Mouse (Mus musculus) MEL (cell line): ENCODE measurements at regions not wholly inside any gene's neighbourhood (a gene's known extent, or its start where the extent isn't known, plus 50 kb on each side); places are given as distances from the start of the nearest gene placed in this dataset.

Source experiments
- DNase-seq: peaks from one replicate; pipeline ENCODE4 v3.0.0; 2011; ENCODE audit warnings: low read depth, low spot score
- H3K27ac ChIP-seq: 2 replicates; pipeline ENCODE4 v1.5.1; 2012; ENCODE audit warnings: low read depth, mild to moderate bottlenecking, control low read depth, low read length, moderate library complexity; ENCODE audit not compliant: control insufficient read depth
- H3K27me3 ChIP-seq, 2 experiments: fragments of 150-350 bp in 1 of 2; sonication (generic) in 1 of 2; 2 replicates each; pipeline ENCODE4 v1.6.1; 2012; ENCODE audit warnings: low read length in 2 of 2, mild to moderate bottlenecking in 2 of 2, improper control_type of control experiment in 1 of 2, moderate library complexity in 1 of 2; ENCODE audit not compliant: insufficient read depth in 2 of 2, control insufficient read depth in 1 of 2
- H3K36me3 ChIP-seq, 2 experiments: 2 replicates each; pipeline ENCODE4 v1.6.1; 2012 to 2014; ENCODE audit warnings: low read length in 2 of 2, improper control_type of control experiment in 1 of 2, inconsistent platforms in 1 of 2, mild to moderate bottlenecking in 1 of 2; ENCODE audit not compliant: insufficient read depth in 2 of 2, control insufficient read depth in 1 of 2
- H3K4me1 ChIP-seq, 2 experiments: fragments of 150-350 bp in 1 of 2; sonication (generic) in 1 of 2; 2 replicates each; pipeline ENCODE4 v1.6.1; 2012; ENCODE audit warnings: low read length in 2 of 2, improper control_type of control experiment in 1 of 2, mild to moderate bottlenecking in 1 of 2; ENCODE audit not compliant: insufficient read depth in 2 of 2, control insufficient read depth in 1 of 2
- H3K4me3 ChIP-seq, 2 experiments: fragments of 150-350 bp in 1 of 2; sonication (generic) in 1 of 2; 2 replicates each; pipeline ENCODE4 v1.5.1; 2012; ENCODE audit warnings: low read depth in 2 of 2, low read length in 2 of 2, mild to moderate bottlenecking in 2 of 2, moderate library complexity in 2 of 2, control low read depth in 1 of 2, improper control_type of control experiment in 1 of 2; ENCODE audit not compliant: control insufficient read depth in 1 of 2, insufficient read depth in 1 of 2
- H3K79me2 ChIP-seq: 2 replicates; pipeline ENCODE4 v1.6.1; 2012; ENCODE audit warnings: mild to moderate bottlenecking, low read length, moderate library complexity; ENCODE audit not compliant: control insufficient read depth, poor library complexity, insufficient read depth
- H3K9ac ChIP-seq: 2 replicates; pipeline ENCODE4 v1.6.1; 2012; ENCODE audit warnings: low read depth, mild to moderate bottlenecking, control low read depth, low read length, moderate library complexity; ENCODE audit not compliant: control insufficient read depth, poor library complexity, severe bottlenecking
- H3K9me3 ChIP-seq: fragments of 150-350 bp; sonication (generic); replicated peaks from 2 replicates; pipeline ENCODE4 v1.6.1; 2012; ENCODE audit warnings: mild to moderate bottlenecking, low read length, improper control_type of control experiment, moderate library complexity; ENCODE audit not compliant: insufficient read depth
- CHD2 ChIP-seq: IDR thresholded peaks from 2 replicates; pipeline ENCODE4 v1.6.1; 2011; ENCODE audit warnings: low read length, improper control_type of control experiment
- CTCF ChIP-seq, 3 experiments: IDR thresholded peaks in 2 of 3; conservative IDR thresholded peaks in 1 of 3; 2 replicates each; pipeline ENCODE4 v1.5.1; 2011 to 2012; ENCODE audit warnings: low read length in 3 of 3, low read depth in 2 of 3, mild to moderate bottlenecking in 2 of 3, improper control_type of control experiment in 1 of 3, inconsistent platforms in 1 of 3, mixed read lengths in 1 of 3, moderate library complexity in 1 of 3; ENCODE audit not compliant: control insufficient read depth in 1 of 3, insufficient read depth in 1 of 3, poor library complexity in 1 of 3, severe bottlenecking in 1 of 3
- E2F4 ChIP-seq: IDR thresholded peaks from 2 replicates; pipeline ENCODE4 v1.6.1; 2011; ENCODE audit warnings: low read depth, low read length, improper control_type of control experiment, borderline replicate concordance
- ELF1 ChIP-seq: IDR thresholded peaks from 2 replicates; pipeline ENCODE4 v1.6.1; 2014; ENCODE audit warnings: low read depth, mild to moderate bottlenecking, inconsistent platforms, low read length, improper control_type of control experiment, moderate library complexity
- EP300 ChIP-seq, 2 experiments: IDR thresholded peaks; 2 replicates each; pipeline ENCODE4 v1.6.1; 2011; ENCODE audit warnings: improper control_type of control experiment in 2 of 2, low read length in 2 of 2, low read depth in 1 of 2, mild to moderate bottlenecking in 1 of 2
- ETS1 ChIP-seq: IDR thresholded peaks from 2 replicates; pipeline ENCODE4 v1.6.1; 2012; ENCODE audit warnings: low read depth, mild to moderate bottlenecking, inconsistent platforms, low read length, improper control_type of control experiment, moderate library complexity
- GABPA ChIP-seq: IDR thresholded peaks from 2 replicates; pipeline ENCODE4 v1.6.1; 2012; ENCODE audit warnings: low read depth, mild to moderate bottlenecking, inconsistent platforms, low read length, improper control_type of control experiment, moderate library complexity
- GATA1 ChIP-seq: IDR thresholded peaks from 2 replicates; pipeline ENCODE4 v1.6.1; 2011; ENCODE audit warnings: low read depth, low read length, improper control_type of control experiment
- JUND ChIP-seq: IDR thresholded peaks from 2 replicates; pipeline ENCODE4 v1.6.1; 2011; ENCODE audit warnings: low read depth, mild to moderate bottlenecking, improper control_type of control experiment, low read length
- MEF2A ChIP-seq: IDR thresholded peaks from 2 replicates; pipeline ENCODE4 v1.6.1; 2014; ENCODE audit warnings: low read depth, mild to moderate bottlenecking, inconsistent platforms, low read length, improper control_type of control experiment; ENCODE audit not compliant: poor library complexity, insufficient replicate concordance, severe bottlenecking; ENCODE audit errors: extremely low read depth
- MXI1 ChIP-seq: IDR thresholded peaks from 2 replicates; pipeline ENCODE4 v1.6.1; 2011; ENCODE audit warnings: mild to moderate bottlenecking, low read depth, low read length, improper control_type of control experiment
- MYC ChIP-seq: IDR thresholded peaks from 2 replicates; pipeline ENCODE4 v1.6.1; 2011; ENCODE audit warnings: low read depth, mild to moderate bottlenecking, low read length, improper control_type of control experiment, moderate library complexity
- NRF1 ChIP-seq: IDR thresholded peaks from 2 replicates; pipeline ENCODE4 v1.6.1; 2014; ENCODE audit warnings: low read depth, mild to moderate bottlenecking, inconsistent platforms, low read length, improper control_type of control experiment, moderate library complexity; ENCODE audit not compliant: poor library complexity, insufficient read depth, severe bottlenecking
- POLR2A ChIP-seq, 2 experiments: IDR thresholded peaks; 2 replicates each; pipeline ENCODE4 v1.6.1; 2011 to 2012; ENCODE audit warnings: low read length in 2 of 2, mild to moderate bottlenecking in 2 of 2, control low read depth in 1 of 2, improper control_type of control experiment in 1 of 2, low read depth in 1 of 2, moderate library complexity in 1 of 2; ENCODE audit not compliant: control insufficient read depth in 1 of 2, insufficient read depth in 1 of 2, poor library complexity in 1 of 2
- SIN3A ChIP-seq: IDR thresholded peaks from 2 replicates; pipeline ENCODE4 v1.6.1; 2012; ENCODE audit warnings: low read length, improper control_type of control experiment, inconsistent platforms
- SMC3 ChIP-seq: IDR thresholded peaks from 2 replicates; pipeline ENCODE4 v1.6.1; 2011; ENCODE audit warnings: low read depth, low read length, improper control_type of control experiment
- TAL1 ChIP-seq: IDR thresholded peaks from 2 replicates; pipeline ENCODE4 v1.6.1; 2012; ENCODE audit warnings: mild to moderate bottlenecking, inconsistent platforms, low read length, moderate library complexity, mixed read lengths
- USF1 ChIP-seq: IDR thresholded peaks from 2 replicates; pipeline ENCODE4 v1.6.1; 2014; ENCODE audit warnings: low read depth, mild to moderate bottlenecking, inconsistent platforms, low read length, improper control_type of control experiment, moderate library complexity
- USF2 ChIP-seq, 2 experiments: IDR thresholded peaks; 2 replicates each; pipeline ENCODE4 v1.6.1; 2011 to 2012; ENCODE audit warnings: improper control_type of control experiment in 2 of 2, low read length in 2 of 2, borderline replicate concordance in 1 of 2, inconsistent platforms in 1 of 2, low read depth in 1 of 2, mild to moderate bottlenecking in 1 of 2; ENCODE audit not compliant: insufficient read depth in 1 of 2
- ZC3H11A ChIP-seq: IDR thresholded peaks from 2 replicates; pipeline ENCODE4 v1.6.1; 2012; ENCODE audit warnings: low read depth, mild to moderate bottlenecking, inconsistent platforms, low read length, improper control_type of control experiment
- ZMIZ1 ChIP-seq: IDR thresholded peaks from 2 replicates; pipeline ENCODE4 v1.6.1; 2012; ENCODE audit warnings: low read depth, mild to moderate bottlenecking, inconsistent platforms, low read length, improper control_type of control experiment, moderate library complexity
- ZNF384 ChIP-seq: IDR thresholded peaks from 2 replicates; pipeline ENCODE4 v1.6.1; 2012; ENCODE audit warnings: low read depth, mild to moderate bottlenecking, inconsistent platforms, low read length, improper control_type of control experiment

- no peak for DNase-seq
- H3K27me3 ChIP-seq, result no peaks in the 10 kb centered on the region
- H3K4me3 ChIP-seq, result no peak overlapping the region
- H3K79me2 ChIP-seq, result no peaks in the 10 kb centered on the region
- TF ChIP-seq E2F4 (no peak), MXI1 (no peak), GATA1 (no peak), MYC (no peak), ZC3H11A (no peak), GABPA (no peak), ZMIZ1 (no peak), ETS1 (no peak), MEF2A (no peak), NRF1 (no peak), CTCF (IDR thresholded peaks at IDR 0.05 in 2 of 3, conservative IDR thresholded peaks at IDR 0.05 in 1 of 3; ENCODE audit: control insufficient read depth in 1 of 3, insufficient read depth in 1 of 3, low read depth in 2 of 3, low read length in 3 of 3, poor library complexity in 1 of 3, severe bottlenecking in 1 of 3) (no peak), USF2 (IDR thresholded peaks at IDR 0.05; ENCODE audit: borderline replicate concordance in 1 of 2, insufficient read depth in 1 of 2, low read depth in 1 of 2, low read length in 2 of 2) (no peak), USF1 (no peak), ZNF384 (no peak), CHD2 (no peak), TAL1 (no peak), JUND (no peak)
- no peaks in the 10 kb centered on the region for H3K4me1 ChIP-seq
- H3K27ac ChIP-seq, result no peak overlapping the region
- no peak overlapping the region for H3K9ac ChIP-seq
- no peaks in the 10 kb centered on the region for H3K36me3 ChIP-seq
- H3K9me3 ChIP-seq, result no peaks in the 10 kb centered on the region
Measured at GRCm38 (mm10) chr16:9353811-9354210, 523.9 kb downstream of the 1810013L24Rik start.

GRCm38 (mm10) chr16:9354331-9355030 lies 524.6 kb downstream of the 1810013L24Rik start:
- H3K27ac ChIP-seq, result no peak overlapping the region
- H3K36me3 ChIP-seq, result no peaks in the 10 kb centered on the region
- H3K9me3 ChIP-seq, result no peaks in the 10 kb centered on the region
- DNase-seq, result no peak
- H3K79me2 ChIP-seq, result no peaks in the 10 kb centered on the region
- H3K4me3 ChIP-seq, result no peak overlapping the region
- no peaks in the 10 kb centered on the region for H3K4me1 ChIP-seq
- no peak overlapping the region for H3K9ac ChIP-seq
- H3K27me3 ChIP-seq, result no peaks in the 10 kb centered on the region
- no peak for TF ChIP-seq POLR2A (IDR thresholded peaks at IDR 0.05; ENCODE audit: control insufficient read depth in 1 of 2, insufficient read depth in 1 of 2, low read depth in 1 of 2, low read length in 2 of 2, poor library complexity in 1 of 2)
- TF ChIP-seq SIN3A, result no peak
- no peak for TF ChIP-seq NRF1
- TF ChIP-seq ETS1, result no peak
- no peak for TF ChIP-seq MEF2A
- no peak for TF ChIP-seq JUND
- TF ChIP-seq EP300 (IDR thresholded peaks at IDR 0.05; ENCODE audit: low read depth in 1 of 2, low read length in 2 of 2), result no peak
- TF ChIP-seq E2F4, result no peak
- no peak for TF ChIP-seq ELF1
- TF ChIP-seq SMC3, result no peak
